Mouse (Mus musculus): ENCODE data around the gene Eno1.

The Eno1 gene

GRCm38 (mm10) chr4:150236521-150237481 lies at the start of gene Eno1:
Gene Eno1, plus strand, starts transcription at chr4:150236721.
- DNase-seq (ENCODE audit: low read depth, low spot score): peak; percentile 100

GRCm38 (mm10) chr4:150188236-150188635 lies 48.3 kb upstream of the Eno1 start:
- DNase-seq (ENCODE audit: low read depth, low spot score): no peak

- no peak for DNase-seq (ENCODE audit: low read depth, low spot score)
Measured at GRCm38 (mm10) chr4:150192199-150192598, 44.3 kb upstream of the Eno1 start.

DNA sequence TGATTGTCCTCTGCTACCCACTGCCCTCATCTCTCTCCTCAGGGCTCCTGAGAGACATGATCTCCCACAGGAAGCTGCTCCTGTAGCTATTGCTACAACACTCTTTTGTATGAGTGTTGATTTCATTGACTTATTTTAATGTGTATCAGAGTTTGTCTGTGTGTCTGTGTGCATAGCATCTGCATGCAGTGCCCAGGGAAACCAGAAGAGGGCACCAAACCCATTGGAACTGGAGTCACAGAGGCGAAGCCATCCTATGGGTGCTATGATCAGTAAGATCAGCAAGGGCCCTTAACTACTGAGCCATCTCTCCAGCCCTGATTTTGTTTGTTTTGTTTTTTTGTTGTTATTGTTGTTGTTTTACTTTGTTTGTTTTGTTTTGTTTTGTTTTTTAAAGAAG lies 42.6 kb upstream of the Eno1 start:
- DNase-seq (ENCODE audit: low read depth, low spot score): no peak

GRCm38 (mm10) chr4:150198268-150198667 lies 38.3 kb upstream of the Eno1 start:
- no peak for DNase-seq (ENCODE audit: low read depth, low spot score)

GRCm38 (mm10) chr4:150201232-150201631 lies 35.3 kb upstream of the Eno1 start, which contains the start of gene Car6:
Gene Car6, minus strand, starts transcription at chr4:150201332.
- no peak for DNase-seq (ENCODE audit: low read depth, low spot score)

DNA sequence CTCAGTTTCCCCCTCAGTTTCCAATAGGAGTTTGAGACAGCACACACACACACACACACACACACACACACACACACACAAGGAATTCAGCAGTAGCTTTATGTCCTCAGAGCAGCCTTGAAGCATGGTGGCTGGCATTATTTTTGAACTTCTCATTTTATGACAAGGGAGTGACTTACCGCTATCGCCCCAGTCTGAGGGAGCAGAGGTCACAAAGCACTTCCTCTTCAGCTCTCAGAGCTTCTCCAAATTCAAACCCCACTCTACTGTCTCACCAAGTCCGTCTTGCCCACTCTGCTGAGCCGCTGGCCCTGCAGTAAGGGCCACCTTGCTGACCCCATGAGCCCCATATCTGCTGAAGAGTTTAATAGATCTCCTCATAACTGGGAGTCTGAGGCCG lies 33.8 kb upstream of the Eno1 start:
- DNase-seq (ENCODE audit: low read depth, low spot score): no peak

GRCm38 (mm10) chr4:150204877-150205276 lies 31.6 kb upstream of the Eno1 start:
- no peak for DNase-seq (ENCODE audit: low read depth, low spot score)

GRCm38 (mm10) chr4:150209751-150210150 lies 26.8 kb upstream of the Eno1 start:
- no peak for DNase-seq (ENCODE audit: low read depth, low spot score)

GRCm38 (mm10) chr4:150210306-150210705 lies 26.2 kb upstream of the Eno1 start:
- DNase-seq (ENCODE audit: low read depth, low spot score): no peak

DNA sequence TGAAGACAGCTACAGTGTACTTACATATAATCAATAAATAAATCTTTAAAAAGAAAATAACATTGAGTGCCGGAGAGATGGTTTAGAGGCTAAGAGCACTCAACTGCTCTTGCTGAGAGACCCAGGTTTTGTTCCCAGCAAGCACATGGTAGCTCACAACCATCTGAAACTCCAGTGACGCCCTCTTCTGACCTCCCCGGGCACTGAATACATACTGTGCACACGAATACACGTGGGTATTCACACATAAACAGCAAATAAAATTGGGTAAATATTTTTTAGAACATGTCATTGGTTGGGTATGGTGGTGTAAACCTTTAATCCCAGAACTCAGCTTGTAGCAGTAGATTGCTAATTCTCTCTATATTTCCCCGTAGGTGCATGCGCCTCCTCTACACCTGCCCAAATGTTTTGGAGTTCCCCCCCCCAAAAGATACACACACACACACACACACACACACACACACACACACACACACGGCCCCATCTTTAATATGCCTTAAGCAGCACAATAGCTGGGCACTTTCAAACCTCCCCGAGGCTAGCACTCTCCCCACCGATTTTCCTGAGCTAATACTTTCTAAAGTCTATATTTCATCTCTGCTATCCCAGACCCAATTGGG lies 24.5 kb upstream of the Eno1 start:
- no peak for DNase-seq (ENCODE audit: low read depth, low spot score)

DNA sequence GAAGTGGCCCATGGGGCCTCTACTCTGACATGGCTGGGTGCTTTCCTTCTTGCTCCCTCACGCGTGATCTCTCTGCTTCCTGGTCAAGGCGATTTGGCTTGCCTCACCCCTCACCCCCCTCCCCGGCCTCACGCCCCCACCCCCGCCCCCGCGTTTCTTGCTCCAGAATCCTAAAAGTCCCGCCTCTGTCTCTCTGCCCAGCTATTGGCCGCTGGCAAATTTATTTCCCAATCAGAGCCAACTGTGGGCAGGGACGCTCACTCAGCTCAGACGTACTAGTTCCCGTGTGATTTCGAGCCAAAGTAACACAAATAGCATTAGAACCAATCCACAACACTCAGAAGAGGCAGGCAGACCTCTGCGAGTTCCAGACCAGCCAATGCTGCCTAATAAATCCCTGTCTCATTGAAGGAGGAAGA lies 24.0 kb upstream of the Eno1 start:
- peak; percentile 56 for DNase-seq (ENCODE audit: low read depth, low spot score)

DNA sequence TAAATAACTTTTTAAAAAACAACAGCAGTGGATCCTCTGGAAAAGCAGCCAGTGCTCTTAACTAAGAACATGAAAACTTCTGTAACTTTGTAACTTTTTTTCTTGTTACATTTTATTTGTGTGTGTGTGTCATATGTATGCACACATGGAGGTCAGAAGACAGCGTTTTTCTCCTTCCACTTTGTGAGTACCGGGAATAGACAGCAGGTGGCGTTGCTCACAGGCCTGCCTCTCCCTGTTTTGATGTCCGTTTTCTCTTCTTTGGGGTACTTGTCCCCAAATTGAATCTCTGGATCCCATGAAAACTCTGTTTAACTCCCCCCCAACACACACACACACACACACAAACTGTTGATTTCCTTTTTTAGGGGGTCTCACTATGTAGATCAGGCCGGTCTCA lies 22.6 kb upstream of the Eno1 start:
- DNase-seq (ENCODE audit: low read depth, low spot score): no peak

- DNase-seq (ENCODE audit: low read depth, low spot score): no peak
Measured at GRCm38 (mm10) chr4:150216423-150216822, 20.1 kb upstream of the Eno1 start.

GRCm38 (mm10) chr4:150217042-150217554 lies 19.4 kb upstream of the Eno1 start:
- DNase-seq (ENCODE audit: low read depth, low spot score): no peak

DNA sequence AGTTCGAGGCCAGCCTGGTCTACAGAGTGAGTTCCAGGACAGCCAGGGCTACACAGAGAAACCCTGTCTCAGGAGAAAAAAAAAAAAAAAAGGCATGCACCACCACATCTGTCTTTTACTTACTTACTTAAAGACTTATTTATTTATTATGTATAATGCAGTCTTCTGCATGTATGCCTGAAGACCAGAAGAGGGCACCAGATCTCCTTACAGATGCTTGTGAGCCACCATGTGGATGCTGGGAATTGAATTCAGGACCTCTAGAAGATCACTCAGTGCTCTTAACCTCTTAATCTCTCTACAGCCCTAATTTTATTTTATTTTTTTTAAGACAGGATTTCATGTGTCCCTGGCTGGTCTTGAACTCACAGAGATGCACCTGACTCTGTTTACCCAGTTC lies 18.6 kb upstream of the Eno1 start:
- DNase-seq (ENCODE audit: low read depth, low spot score): no peak

DNA sequence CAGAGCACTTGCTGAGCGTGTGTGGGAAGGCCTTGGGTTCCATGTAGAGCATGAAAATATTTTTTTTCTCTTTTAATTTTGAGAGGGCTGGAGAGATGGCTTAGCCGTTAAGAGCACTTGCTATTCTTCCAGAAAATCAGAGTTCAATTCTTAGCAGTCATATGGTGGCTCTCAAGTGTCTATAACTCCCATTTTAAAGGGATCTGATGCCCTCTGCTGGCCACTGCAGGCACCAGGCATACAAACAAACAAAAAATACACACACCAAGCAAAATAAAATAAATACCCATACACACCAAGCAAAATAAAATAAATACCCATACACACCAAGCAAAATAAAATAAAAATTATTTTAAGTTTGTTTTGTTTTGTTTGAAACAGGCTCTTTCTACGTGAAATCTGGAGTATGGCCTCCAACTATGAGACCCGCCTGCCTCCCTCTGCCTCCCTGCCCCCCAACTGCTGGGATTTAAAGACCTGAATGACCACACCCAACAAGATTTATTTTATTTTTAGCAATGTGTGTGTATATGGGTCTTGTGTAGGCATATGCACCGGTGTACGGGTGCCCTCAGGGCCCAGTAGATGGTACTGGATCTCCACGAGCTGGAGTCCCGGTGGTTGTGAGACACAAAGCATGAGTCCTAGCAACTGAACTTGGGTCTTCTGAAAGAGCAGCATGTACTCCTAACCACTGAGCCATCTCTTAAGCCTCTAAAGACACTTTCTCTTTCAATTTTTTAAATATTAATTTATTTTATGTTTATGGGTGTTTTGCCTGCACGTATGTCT lies 16.8 kb upstream of the Eno1 start:
- no peak for DNase-seq (ENCODE audit: low read depth, low spot score)

- DNase-seq (ENCODE audit: low read depth, low spot score): no peak
Measured at GRCm38 (mm10) chr4:150220584-150220983, 15.9 kb upstream of the Eno1 start.

DNA sequence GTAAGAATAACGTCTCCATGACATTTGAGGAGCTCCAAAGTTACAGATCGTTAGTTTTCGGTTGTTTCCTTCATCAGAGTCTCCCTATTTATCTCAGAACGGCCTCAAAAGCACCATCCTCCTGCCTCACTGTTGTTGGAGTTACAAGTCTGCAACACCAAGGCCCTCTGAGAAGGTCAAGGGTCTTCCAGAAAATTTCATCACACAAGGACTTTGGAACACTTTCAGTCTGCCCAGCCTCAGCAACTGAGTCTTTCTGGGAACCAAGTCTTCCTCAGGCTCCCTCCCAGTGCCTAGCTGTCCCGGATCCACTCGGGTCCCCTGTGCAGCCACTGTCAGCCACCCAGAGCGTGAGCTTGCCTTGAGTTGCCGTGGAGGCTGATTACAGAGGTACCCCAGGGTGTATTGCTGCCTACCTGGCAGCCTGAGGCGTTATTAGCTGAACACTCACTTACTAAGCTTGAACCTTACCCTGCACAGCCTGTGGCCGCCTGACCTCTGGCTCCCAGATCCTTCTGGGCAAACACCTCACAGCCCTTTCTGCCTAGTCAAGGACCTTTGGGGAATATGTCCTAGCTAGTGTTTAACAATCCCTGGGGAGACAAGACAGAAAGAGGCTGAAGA lies 15.4 kb upstream of the Eno1 start:
- DNase-seq (ENCODE audit: low read depth, low spot score): no peak

GRCm38 (mm10) chr4:150223830-150224229 lies 12.7 kb upstream of the Eno1 start:
- DNase-seq (ENCODE audit: low read depth, low spot score): no peak

DNA sequence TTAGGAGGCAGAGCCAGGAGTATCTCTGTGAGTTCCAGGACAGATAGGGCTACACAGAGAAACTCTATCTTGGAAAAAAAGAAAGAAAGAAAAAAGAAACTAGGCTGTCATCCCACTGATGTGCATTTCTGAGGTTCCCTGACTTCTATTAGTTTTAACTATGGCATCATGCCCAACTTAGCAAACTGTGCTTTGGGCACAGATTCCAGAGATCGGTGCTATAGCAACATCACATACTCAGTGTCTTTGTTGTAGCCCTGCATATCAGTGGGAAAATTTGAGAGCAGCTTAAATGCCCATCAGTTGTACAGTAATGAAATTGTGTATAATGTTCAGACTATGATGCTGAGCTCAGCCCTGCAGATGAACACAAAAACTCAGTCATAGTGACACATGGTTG lies 10.8 kb upstream of the Eno1 start:
- DNase-seq (ENCODE audit: low read depth, low spot score): no peak
